Mouse (Mus musculus) spleen, adult 2 months (tissue): ENCODE measurements around the gene Prdm15. TPM values are rescaled to one million over a fixed set of nuclear protein-coding genes. Genes with fewer than 3 reads are reported as not detected.

Experiments
- DNase-seq, 2 experiments: peaks; one replicate each; pipeline versions ENCODE4 v3.0.0 to v3.0.0-alpha.2; 2012 to 2021; ENCODE audit warnings: low spot score in 2 of 2, low read depth in 1 of 2
- H3K27ac ChIP-seq: fragments of 200-500 bp; 2 replicates; pipeline ENCODE4 v1.5.1; 2012; ENCODE audit warnings: low read length, inconsistent platforms; ENCODE audit not compliant: insufficient read depth
- H3K27me3 ChIP-seq: fragments of 200-500 bp; 2 replicates; pipeline ENCODE4 v1.6.1; 2012; ENCODE audit warnings: mild to moderate bottlenecking, moderate library complexity, low read length, inconsistent platforms; ENCODE audit not compliant: control insufficient read depth, insufficient read depth
- H3K36me3 ChIP-seq: fragments of 200-500 bp; 2 replicates; pipeline ENCODE4 v1.6.1; 2012; ENCODE audit warnings: mild to moderate bottlenecking, low read length, inconsistent platforms; ENCODE audit not compliant: control insufficient read depth, insufficient read depth
- H3K4me1 ChIP-seq: fragments of 200-500 bp; 2 replicates; pipeline ENCODE4 v1.6.1; 2011; ENCODE audit warnings: inconsistent platforms; ENCODE audit not compliant: control insufficient read depth, insufficient read depth, insufficient read length
- H3K4me3 ChIP-seq: fragments of 200-500 bp; 2 replicates; pipeline ENCODE4 v1.5.1; 2011; ENCODE audit warnings: mild to moderate bottlenecking, inconsistent platforms; ENCODE audit not compliant: insufficient read depth, insufficient read length; ENCODE audit errors: extremely low read depth
- CTCF ChIP-seq: fragments of 200-500 bp; IDR thresholded peaks from 2 replicates; pipeline ENCODE4 v1.5.1; 2011; ENCODE audit warnings: mild to moderate bottlenecking, inconsistent platforms; ENCODE audit not compliant: insufficient read depth, insufficient read length, insufficient replicate concordance; ENCODE audit errors: extremely low read depth
- POLR2A ChIP-seq: fragments of 200-500 bp; IDR thresholded peaks from 2 replicates; pipeline ENCODE4 v1.6.1; 2011; ENCODE audit warnings: low read depth, low read length, inconsistent platforms
- WGBS: fragments of 180-500 bp; shearing (Covaris S2); methylation state at CpG from one replicate; pipeline ENCODE4 v1.1.7; 2018; 5-methylcytosine and 5-hydroxymethylcytosine counted together
- polyA plus RNA-seq: library from polyadenylated mRNA; depleted of rRNA; stranded (reverse); fragments of >200 nt; gene quantifications from 2 replicates; pipeline ENCODE4 v1.2.3, GENCODE M21; 2012

The Prdm15 gene
- polyA plus RNA-seq, 1 experiment, result 11.1 TPM

DNA sequence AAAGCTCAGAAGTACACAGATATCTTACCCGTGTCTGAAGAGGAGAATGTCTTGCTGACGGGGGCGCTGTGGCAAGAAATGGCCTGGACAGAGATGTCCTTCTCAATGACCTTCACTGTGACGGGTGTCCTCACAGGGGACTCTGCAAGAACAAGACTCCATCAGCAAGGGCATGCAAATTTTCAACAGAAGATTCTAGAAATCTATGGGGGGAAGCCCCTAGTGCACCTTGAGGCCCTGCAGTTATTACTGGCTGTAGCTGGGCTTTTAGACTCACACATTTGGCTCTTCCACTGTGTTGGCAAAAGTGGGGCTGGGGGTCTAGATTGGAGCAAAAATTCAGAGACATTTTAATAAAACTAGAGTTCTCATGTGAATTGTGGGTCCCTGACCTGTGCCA is 23.5 kb upstream of the Prdm15 start:
- H3K27ac ChIP-seq, result no peak overlapping the region
- 94% methylated on average over 4 of the region's 4 CpGs for WGBS
- H3K36me3 ChIP-seq, result peaks cover 2% of the 10 kb centered on the region; the same call in 1 of the 2 replicates
- TF ChIP-seq CTCF, result no peak
- no peak for TF ChIP-seq POLR2A
- no peak overlapping the region for H3K4me3 ChIP-seq
- DNase-seq, result no peak
- no peaks in the 10 kb centered on the region for H3K27me3 ChIP-seq
- H3K4me1 ChIP-seq, result no peaks in the 10 kb centered on the region

DNA sequence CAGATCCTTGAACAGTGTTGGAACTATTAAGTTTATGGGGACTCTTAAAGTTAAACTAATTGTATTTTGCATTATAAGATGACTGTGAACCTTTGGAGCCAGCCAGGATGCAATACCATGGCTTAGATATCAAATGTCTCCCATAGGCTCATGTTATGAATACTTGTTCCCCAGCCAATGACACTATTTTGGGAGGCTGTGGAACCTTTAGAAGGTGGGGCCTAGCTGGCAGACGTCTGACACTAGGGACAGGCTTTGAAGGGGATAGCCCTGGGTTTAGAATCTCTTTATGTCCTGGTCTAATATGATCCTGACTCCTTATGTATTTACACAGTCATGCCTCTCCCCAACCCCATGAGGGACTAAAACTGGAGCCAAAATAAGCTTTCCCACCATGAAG is 22.7 kb upstream of the Prdm15 start:
- WGBS, result 87% methylated on average over 1 of the region's 1 CpGs

DNA sequence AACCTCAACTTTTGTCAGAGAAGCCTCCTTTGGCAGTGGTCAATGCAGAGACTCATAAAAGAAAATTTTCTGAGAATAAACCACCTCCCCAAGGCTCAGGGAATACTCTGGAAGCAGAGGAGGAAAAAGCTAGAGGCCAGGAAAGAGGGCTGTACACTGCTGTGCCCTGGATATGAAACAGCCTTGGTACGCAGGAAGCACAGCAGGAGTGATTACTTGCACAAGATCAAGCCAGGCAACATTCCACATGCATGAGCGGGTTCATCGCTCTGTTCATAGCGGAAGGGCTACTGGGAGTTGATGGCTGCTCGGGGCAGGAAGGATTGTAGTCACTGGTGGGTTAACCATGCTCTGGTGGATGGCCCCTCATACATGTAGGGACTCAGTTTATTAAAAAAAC is 21.0 kb upstream of the Prdm15 start:
- WGBS, result 90% methylated on average over 5 of the region's 5 CpGs
- no peaks in the 10 kb centered on the region for H3K27me3 ChIP-seq
- no peak for DNase-seq
- H3K4me1 ChIP-seq, result no peaks in the 10 kb centered on the region
- H3K4me3 ChIP-seq, result no peak overlapping the region
- peaks cover 6% of the 10 kb centered on the region; the same call in 1 of the 2 replicates for H3K36me3 ChIP-seq
- no peak overlapping the region for H3K27ac ChIP-seq
- no peak for TF ChIP-seq POLR2A
- no peak for TF ChIP-seq CTCF

More for the DNA sequence above, 22.7 kb upstream of the Prdm15 start:
- Histone ChIP-seq H3K27ac (no peak overlapping the region), H3K36me3 (peaks cover 2% of the 10 kb centered on the region; the same call in 1 of the 2 replicates), H3K4me1 (no peaks in the 10 kb centered on the region), H3K4me3 (no peak overlapping the region), H3K27me3 (no peaks in the 10 kb centered on the region)
- no peak for TF ChIP-seq CTCF
- no peak for TF ChIP-seq POLR2A
- DNase-seq, result no peak

DNA sequence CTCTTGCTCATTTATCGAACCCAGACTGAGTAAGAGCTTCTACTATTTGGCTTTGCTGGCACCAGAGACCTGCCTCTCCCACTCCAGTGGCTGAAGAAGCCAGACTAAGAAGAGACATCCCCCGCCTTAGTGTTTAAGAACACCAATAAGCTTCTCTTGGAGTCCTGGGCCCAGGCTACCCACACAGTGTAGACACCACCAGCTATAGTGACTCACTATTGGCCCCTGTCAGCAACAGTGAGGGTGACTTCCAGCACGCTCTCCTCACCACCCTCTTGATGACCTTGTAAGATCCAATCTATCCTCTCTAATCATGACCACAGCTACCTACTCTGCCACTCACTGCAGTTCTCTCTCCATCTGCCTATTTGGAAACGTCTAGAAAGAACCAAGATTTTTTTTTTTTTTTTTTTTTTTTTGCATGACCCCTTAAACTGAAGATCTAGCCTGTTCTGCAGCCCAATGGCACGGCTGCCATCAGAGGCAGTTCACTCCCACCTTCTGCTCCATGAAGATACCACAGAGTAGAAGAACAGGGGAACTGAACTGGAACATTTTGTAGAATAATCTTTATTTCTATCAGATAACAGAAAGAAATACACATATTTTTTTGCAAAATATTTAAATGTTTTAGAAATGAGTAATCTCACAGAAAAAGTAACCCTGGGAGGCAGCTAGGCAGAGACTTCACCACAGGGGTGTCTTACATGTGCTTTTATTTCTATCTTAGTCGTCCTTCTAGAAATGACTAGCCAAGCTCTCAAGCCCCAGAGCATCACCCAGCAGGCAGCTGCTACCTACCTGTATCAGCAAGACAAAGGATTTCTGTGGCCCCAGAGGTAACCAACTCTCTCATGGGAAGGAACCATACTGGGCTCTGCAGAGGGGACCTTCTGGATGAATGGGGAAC is 17.8 kb upstream of the Prdm15 start:
- TF ChIP-seq CTCF (no peak), POLR2A (no peak)
- DNase-seq, result no peak
- H3K36me3 ChIP-seq, result peaks cover 10% of the 10 kb centered on the region; the same call in 1 of the 2 replicates
- no peaks in the 10 kb centered on the region for H3K27me3 ChIP-seq
- WGBS, result 88% methylated on average over 6 of the region's 6 CpGs
- no peaks in the 10 kb centered on the region for H3K4me1 ChIP-seq
- no peak overlapping the region for H3K4me3 ChIP-seq
- no peak overlapping the region for H3K27ac ChIP-seq

DNA sequence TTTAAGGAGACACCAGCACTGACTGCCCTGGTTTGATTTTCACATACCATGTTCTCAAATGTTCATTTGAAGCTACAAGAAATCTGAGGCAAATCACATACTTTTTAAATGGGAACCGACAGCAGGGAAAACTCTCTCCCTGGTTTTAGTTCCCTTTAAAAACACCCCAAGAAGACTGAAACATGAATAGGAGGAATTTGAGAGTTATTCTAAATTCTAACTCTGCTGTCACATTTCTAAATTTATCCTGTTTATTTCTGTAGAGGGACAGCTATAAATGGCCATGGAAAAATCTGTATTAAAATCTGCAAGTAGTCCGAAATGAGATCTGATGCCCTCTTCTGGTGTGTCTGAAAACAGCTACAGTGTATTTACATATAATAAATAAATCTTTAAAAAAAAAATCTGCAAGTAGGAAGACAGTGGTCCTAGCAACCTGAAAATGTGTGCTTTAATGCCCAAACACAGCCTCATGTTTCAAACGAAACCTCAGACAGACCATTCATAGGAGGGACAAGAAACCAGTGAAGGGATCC is 12.3 kb upstream of the Prdm15 start:
- no peaks in the 10 kb centered on the region for H3K27me3 ChIP-seq
- H3K4me1 ChIP-seq, result no peaks in the 10 kb centered on the region
- WGBS, result 89% methylated on average over 3 of the region's 3 CpGs
- TF ChIP-seq CTCF (no peak), POLR2A (no peak)
- H3K4me3 ChIP-seq, result no peak overlapping the region
- DNase-seq, result no peak
- H3K36me3 ChIP-seq, result peaks cover 9% of the 10 kb centered on the region; the same call in 1 of the 2 replicates
- no peak overlapping the region for H3K27ac ChIP-seq

DNA sequence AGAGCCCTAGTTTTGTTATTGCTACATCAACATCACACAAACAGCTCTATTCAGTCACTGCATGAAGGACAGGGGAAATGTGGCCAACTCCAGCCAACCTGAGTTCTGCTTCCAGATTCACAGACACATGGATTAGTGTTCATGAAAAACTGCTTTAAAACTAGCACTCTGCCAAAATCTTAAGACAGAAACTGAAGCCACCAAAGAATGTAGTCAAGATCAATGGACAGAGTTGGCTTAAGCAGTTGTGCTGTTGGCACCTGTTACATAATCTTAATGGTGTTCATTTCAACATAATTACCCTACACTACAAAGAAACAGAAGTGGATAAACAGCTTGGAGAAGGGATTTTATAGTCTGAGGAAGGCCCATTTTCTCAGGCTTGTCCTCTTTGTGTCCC is 4.4 kb upstream of the Prdm15 start:
- no peaks in the 10 kb centered on the region; the same call in 1 of the 2 replicates for H3K36me3 ChIP-seq
- no peaks in the 10 kb centered on the region for H3K27me3 ChIP-seq
- no peak for DNase-seq
- no peak overlapping the region for H3K4me3 ChIP-seq
- peaks cover 3% of the 10 kb centered on the region; the same call in 1 of the 2 replicates for H3K4me1 ChIP-seq
- TF ChIP-seq POLR2A, result no peak
- TF ChIP-seq CTCF, result no peak
- no peak overlapping the region for H3K27ac ChIP-seq
